Mouse (Mus musculus): ENCODE results near the gene Sp140. TPM values are rescaled to one million over a fixed set of nuclear protein-coding genes. Genes with fewer than 3 reads are reported as not detected.

Sp140 gene
- 1 to 10 TPM in 1 of 2 experiments, under 1 TPM in 1; 0.11 to 6.5 TPM for polyA plus RNA-seq (2012; fragmentation: generic; extraction: Trizol)

DNA sequence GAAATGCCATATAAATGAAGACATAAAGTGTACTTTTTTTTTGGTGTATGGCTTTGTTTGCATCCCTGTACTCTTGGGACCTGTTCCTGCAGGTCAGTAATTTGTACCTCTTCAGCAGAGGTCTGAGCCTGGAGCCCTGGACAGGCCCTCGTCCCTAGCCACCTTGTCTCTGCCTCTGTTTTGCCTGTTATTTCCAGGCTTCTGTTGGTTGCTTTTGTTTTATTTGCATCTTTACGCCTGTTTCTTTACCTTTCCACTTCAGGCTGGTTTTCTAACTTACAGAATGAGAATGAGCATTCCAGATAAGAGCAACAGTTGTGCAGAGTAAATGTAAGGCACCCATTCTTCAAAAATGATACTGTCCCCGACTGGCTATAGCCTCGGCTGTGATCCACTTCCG lies at the start of gene Sp140:
Gene Sp140 (plus strand): TSS at position 301 of the 400 bp plus-strand sequence.

DNA sequence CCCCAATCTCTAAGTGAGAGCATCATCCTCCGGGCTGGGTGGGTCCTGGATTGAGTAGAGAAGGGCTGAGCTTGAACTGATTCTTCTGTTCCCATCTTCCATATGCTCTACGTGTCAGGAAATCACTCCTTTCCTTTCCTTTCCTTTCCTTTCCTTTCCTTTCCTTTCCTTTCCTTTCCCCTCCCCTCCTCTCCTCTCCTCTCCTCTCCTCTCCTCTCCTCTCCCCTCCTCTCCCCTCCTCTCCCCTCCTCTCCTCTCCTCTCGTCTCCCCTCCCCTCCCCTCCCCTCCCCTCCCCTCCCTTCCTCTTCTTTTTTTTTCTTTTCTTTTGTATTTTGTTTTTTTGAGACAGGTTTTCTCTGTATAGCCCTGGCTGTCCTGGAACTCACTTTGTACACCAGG lies 24.8 kb upstream of the Sp140 start, which contains the start of gene G530012D18Rik:
Gene G530012D18Rik (plus strand): TSS at position 301 of the 400 bp plus-strand sequence.

DNA sequence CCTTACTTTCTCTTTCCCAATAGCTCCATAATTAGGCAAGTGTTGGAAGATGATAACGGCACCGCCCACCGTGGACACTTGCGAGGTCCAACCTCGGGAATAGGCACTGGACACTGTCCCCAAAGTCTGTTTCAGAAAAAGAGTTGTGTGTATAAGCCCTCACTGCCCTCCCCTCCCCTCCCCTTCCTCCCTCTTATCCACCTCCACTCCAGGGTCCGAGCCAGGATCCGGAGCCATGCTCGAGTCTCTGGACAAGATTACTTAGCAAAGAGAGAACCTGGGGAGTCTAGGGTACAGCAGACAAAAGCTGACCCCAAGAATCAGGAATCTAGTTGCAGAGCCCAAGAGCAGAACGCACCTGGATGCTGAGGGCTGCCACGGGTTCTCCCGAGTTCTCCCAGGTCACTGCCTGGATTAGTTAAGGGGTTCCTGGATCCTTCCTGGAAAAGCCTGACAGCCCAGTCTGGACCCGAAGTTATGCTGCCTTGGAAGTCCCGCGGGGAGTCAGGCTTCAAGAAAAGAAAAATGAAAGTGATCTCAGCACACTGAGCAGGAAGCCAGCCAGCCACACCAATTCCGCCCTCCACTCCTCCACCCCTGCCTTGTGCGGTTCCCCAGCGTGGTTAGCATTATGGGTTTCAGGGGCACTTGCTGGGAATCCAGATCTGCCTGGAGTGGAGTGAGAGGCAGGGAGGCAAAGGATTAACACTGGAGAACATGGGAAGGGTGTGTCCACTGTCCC lies 1.7 kb upstream of the Sp140 start, which contains the start of gene Sp110:
Gene Sp110 (minus strand): TSS at position 547 of the 742 bp plus-strand sequence.

GRCm38 (mm10) chr1:85649881-85650280 lies 49.7 kb downstream of the Sp140 start, which contains the start of gene Sp100:
Sp100 (plus strand) TSS chr1:85649988.

Other genes starting within 250 kb of the Sp140 start
- gene G530012D18Rik, start 24.7 kb upstream of the Sp140 start, polyA plus RNA-seq (2012; fragmentation: generic; extraction: Trizol): under 1 TPM in 1 of 2 experiments, not detected in 1; 0.38 TPM
- gene Sp110, start 1.6 kb upstream of the Sp140 start, polyA plus RNA-seq (2012; fragmentation: generic; extraction: Trizol): under 1 TPM; 0.04 to 0.57 TPM
- 1 to 10 TPM in 1 of 2 experiments, under 1 TPM in 1; 0.20 to 2.0 TPM for gene Sp100, start 49.6 kb downstream of the Sp140 start, polyA plus RNA-seq (2012; fragmentation: generic; extraction: Trizol)
- gene A630001G21Rik, start 178.3 kb downstream of the Sp140 start, polyA plus RNA-seq (2012; fragmentation: generic; extraction: Trizol): under 1 TPM; 0.06 to 0.70 TPM
- 1 to 10 TPM; 1.4 to 9.6 TPM for gene Cab39, start 193.1 kb downstream of the Sp140 start, polyA plus RNA-seq (2012; fragmentation: generic; extraction: Trizol)